Mouse (Mus musculus) spleen, adult 2 months (tissue): Measurements from ENCODE around the gene Wars.

Experiments used
- CTCF ChIP-seq: fragments of 200-500 bp; IDR thresholded peaks from 2 replicates; pipeline ENCODE4 v1.5.1; 2011; ENCODE audit warnings: mild to moderate bottlenecking, inconsistent platforms; ENCODE audit not compliant: insufficient read depth, insufficient read length, insufficient replicate concordance; ENCODE audit errors: extremely low read depth
- POLR2A ChIP-seq: fragments of 200-500 bp; IDR thresholded peaks from 2 replicates; pipeline ENCODE4 v1.6.1; 2011; ENCODE audit warnings: low read depth, low read length, inconsistent platforms

GRCm38 (mm10) chr12:108896006-108896405 lies 2.0 kb upstream of the Wars start:
- no peak for TF ChIP-seq CTCF
- no peak for TF ChIP-seq POLR2A
